Mouse (Mus musculus): ENCODE results near the gene Cyp4a32.

- TF ChIP-seq CTCF (IDR thresholded peaks at IDR 0.05; ENCODE audit: extremely low read depth, insufficient read depth, insufficient read length, insufficient replicate concordance): no peak
- TF ChIP-seq POLR2A (IDR thresholded peaks at IDR 0.05; ENCODE audit: low read depth, low read length): no peak
Measured at GRCm38 (mm10) chr4:115614005-115614404, 13.2 kb downstream of the Cyp4a32 start.

All from spleen, adult 2 months (tissue).